ENCODE assay signal across 20 mouse cellular contexts in genomic region chr15:26779129-26779528, GRCm38 (mm10).
DNase-seq lines count a peak whose midpoint lies in the region; ATAC-seq and TF ChIP-seq lines count a peak whose summit lies in the region.
"Had no signal": no experiment of that assay in that cellular context is flagged by ENCODE, and none has a peak within 500 bp of the region (broad histone marks: within the 10 kb centered on the region; RNA-seq: fewer than 3 reads in every experiment).

No protein-coding gene starts in this region.

- H3K27me3 ChIP-seq in heart, adult 2 months (ENCODE audit: control insufficient read depth, insufficient read depth, low read length) = no peaks in the 10 kb centered on the region
- H3K27me3 ChIP-seq in liver, postnatal 0 days (ENCODE audit: insufficient read depth, low read length) = no peaks in the 10 kb centered on the region
- H3K27me3 ChIP-seq: embryonic facial prominence, embryonic 13.5 days; forebrain, embryonic 12.5 days; hindbrain, embryonic 12.5 days had no signal

- no peaks in the 10 kb centered on the region for H3K79me2 ChIP-seq in heart, adult 2 months (replicated peaks; ENCODE audit: control insufficient read depth, insufficient read depth, low read length)

- TF ChIP-seq CTCF in heart, adult 2 months (IDR thresholded peaks at IDR 0.05) = no peak
- no peak for TF ChIP-seq CTCF in liver, postnatal 0 days (IDR thresholded peaks at IDR 0.05; ENCODE audit: low read depth)

- DNase-seq in heart, adult 2 months = no peak
- DNase-seq in heart, postnatal 25 days (ENCODE audit: low spot score) = no peak
- peak; percentile 32 for DNase-seq in kidney, adult 9 months
- DNase-seq in kidney, postnatal 4 days = no peak
- no peak for DNase-seq in liver, postnatal 0 days
- no peak for DNase-seq in liver
- DNase-seq: adrenal gland, postnatal 14 days; cerebellum, adult 18-20 months; cerebellum, adult 9-11 months; cerebellum, postnatal 36 days; gastrocnemius, postnatal 10 days; heart, postnatal 4 days had no signal

- no peak for ATAC-seq in liver, postnatal 0 days
- ATAC-seq in megakaryocyte progenitor cell, adult 5-6 weeks (replicated peaks; ENCODE audit: poor library complexity) = no peak
- ATAC-seq: forebrain, embryonic 16.5 days; hindbrain, embryonic 16.5 days had no signal

- H3K4me1 ChIP-seq in heart, adult 2 months (ENCODE audit: control insufficient read depth, insufficient read depth, low read length) = peaks cover 5% of the 10 kb centered on the region
- H3K4me1 ChIP-seq in liver, postnatal 0 days (ENCODE audit: insufficient read depth) = no peaks in the 10 kb centered on the region
- H3K4me1 ChIP-seq in brown adipose tissue, adult 24 weeks (ENCODE audit: control insufficient read depth, insufficient read depth, insufficient read length, low read length) = peaks cover 10% of the 10 kb centered on the region
- H3K4me1 ChIP-seq: embryonic facial prominence, embryonic 13.5 days; forebrain, embryonic 12.5 days; hindbrain, embryonic 12.5 days had no signal

- 22% methylated on average over 4 of the region's 4 CpGs for WGBS in heart, adult 2 months
- WGBS in liver, postnatal 0 days (ENCODE audit: insufficient replicate concordance) = 44% methylated on average over 4 of the region's 4 CpGs

- no peaks in the 10 kb centered on the region for H3K9me3 ChIP-seq in liver, postnatal 0 days (ENCODE audit: low read length)
- H3K9me3 ChIP-seq: embryonic facial prominence, embryonic 13.5 days; forebrain, embryonic 12.5 days; hindbrain, embryonic 12.5 days had no signal

- H3K36me3 ChIP-seq in heart, adult 2 months (ENCODE audit: control insufficient read depth, insufficient read depth, low read length) = peaks cover 6% of the 10 kb centered on the region
- no peaks in the 10 kb centered on the region for H3K36me3 ChIP-seq in liver, postnatal 0 days (replicated peaks; ENCODE audit: insufficient read depth, low read length)
- H3K36me3 ChIP-seq: embryonic facial prominence, embryonic 13.5 days; forebrain, embryonic 12.5 days; hindbrain, embryonic 12.5 days had no signal

- no peak overlapping the region for H3K4me2 ChIP-seq in liver, postnatal 0 days (ENCODE audit: low read depth, low read length)
- H3K4me2 ChIP-seq: embryonic facial prominence, embryonic 13.5 days; forebrain, embryonic 12.5 days; heart, embryonic 11.5 days; hindbrain, embryonic 12.5 days had no signal

- intact Hi-C loops in heart, adult 2 months (cut with DNase I) = loop anchor here (5.0 kb wide), 1 partner anchor 118 kb away; the partner anchor contains the start of gene Fbxl7
- intact Hi-C loops in heart, postnatal 25 days (cut with DNase I) = no loop called here

- TF ChIP-seq POLR2A in heart, adult 2 months (IDR thresholded peaks at IDR 0.05; ENCODE audit: insufficient read depth, low read depth, low read length) = no peak

- no peak overlapping the region for H3K9ac ChIP-seq in heart, adult 2 months (ENCODE audit: low read depth, low read length)
- no peak overlapping the region for H3K9ac ChIP-seq in liver, postnatal 0 days (replicated peaks)
- H3K9ac ChIP-seq: embryonic facial prominence, embryonic 13.5 days; forebrain, embryonic 12.5 days; hindbrain, embryonic 12.5 days had no signal

- no peak overlapping the region for H3K4me3 ChIP-seq in heart, adult 2 months
- H3K4me3 ChIP-seq in liver, postnatal 0 days (ENCODE audit: low read depth, low read length) = no peak overlapping the region
- H3K4me3 ChIP-seq in brown adipose tissue, adult 24 weeks (ENCODE audit: insufficient read depth, low read depth, low read length) = no peak overlapping the region
- H3K4me3 ChIP-seq: embryonic facial prominence, embryonic 13.5 days; forebrain, embryonic 12.5 days; hindbrain, embryonic 12.5 days had no signal

- TF ChIP-seq EP300 in heart, adult 2 months (IDR thresholded peaks at IDR 0.05; ENCODE audit: insufficient read depth, low read depth, low read length) = no peak
- TF ChIP-seq EP300 in liver, postnatal 0 days (IDR thresholded peaks at IDR 0.05; ENCODE audit: low read depth) = 0 out of 2 replicates have a peak, but pooled peaks have one; percentile 22

- peak overlapping the region; percentile 69 for H3K27ac ChIP-seq in heart, adult 2 months
- H3K27ac ChIP-seq in liver, postnatal 0 days (ENCODE audit: low read depth) = no peak overlapping the region
- peak overlapping the region; percentile 32; the same call in 1 of the 2 replicates for H3K27ac ChIP-seq in brown adipose tissue, adult 24 weeks (replicated peaks; ENCODE audit: low read depth, low read length)
- H3K27ac ChIP-seq: embryonic facial prominence, embryonic 13.5 days; forebrain, embryonic 12.5 days; hindbrain, embryonic 12.5 days had no signal
